Mouse (Mus musculus): ENCODE data around the gene Naa16.
A peak's percentile ranks its signal among the peaks of the same experiment; 100 is the strongest.

Naa16 gene

GRCm38 (mm10) chr14:79327033-79327432 lies 63.5 kb downstream of the Naa16 start:
- DNase-seq: peak; percentile 32 to 62

GRCm38 (mm10) chr14:79324112-79324840 lies 66.3 kb downstream of the Naa16 start:
- no peak for DNase-seq

- no peak for DNase-seq
Measured at GRCm38 (mm10) chr14:79321881-79322280, 68.7 kb downstream of the Naa16 start.

- DNase-seq: no peak
Measured at GRCm38 (mm10) chr14:79321152-79321551, 69.4 kb downstream of the Naa16 start.

- no peak for DNase-seq
Measured at GRCm38 (mm10) chr14:79317602-79318001, 73.0 kb downstream of the Naa16 start.

- no peak for DNase-seq
Measured at GRCm38 (mm10) chr14:79315877-79316276, 74.7 kb downstream of the Naa16 start.

- no peak for DNase-seq
Measured at GRCm38 (mm10) chr14:79314245-79315010, 76.2 kb downstream of the Naa16 start.

GRCm38 (mm10) chr14:79313439-79314175 lies 77.0 kb downstream of the Naa16 start:
- no peak for DNase-seq

GRCm38 (mm10) chr14:79312719-79313118 lies 77.9 kb downstream of the Naa16 start:
- DNase-seq: no peak

- no peak for DNase-seq
Measured at GRCm38 (mm10) chr14:79311918-79312454, 78.6 kb downstream of the Naa16 start.

GRCm38 (mm10) chr14:79309115-79309514 lies 81.5 kb downstream of the Naa16 start:
- no peak for DNase-seq

- DNase-seq: no peak
Measured at GRCm38 (mm10) chr14:79308364-79308763, 82.2 kb downstream of the Naa16 start.

GRCm38 (mm10) chr14:79307908-79308307 lies 82.7 kb downstream of the Naa16 start:
- no peak for DNase-seq

- DNase-seq: no peak
Measured at GRCm38 (mm10) chr14:79307138-79307537, 83.4 kb downstream of the Naa16 start.

GRCm38 (mm10) chr14:79304873-79305464 lies 85.6 kb downstream of the Naa16 start:
- DNase-seq: no peak

- DNase-seq: no peak
Measured at GRCm38 (mm10) chr14:79303150-79303549, 87.4 kb downstream of the Naa16 start.

GRCm38 (mm10) chr14:79301466-79301875 lies 89.1 kb downstream of the Naa16 start, which contains the start of gene Rgcc:
TSS of gene Rgcc (minus strand) at chr14:79301645.
- DNase-seq: peak; percentile 95 to 96

- peak; percentile 33 to 52 for DNase-seq
Measured at GRCm38 (mm10) chr14:79300641-79301350, 89.8 kb downstream of the Naa16 start.

- DNase-seq: no peak
Measured at GRCm38 (mm10) chr14:79299796-79300195, 90.8 kb downstream of the Naa16 start.

- no peak for DNase-seq
Measured at GRCm38 (mm10) chr14:79299230-79299629, 91.3 kb downstream of the Naa16 start.

GRCm38 (mm10) chr14:79298314-79298992 lies 92.1 kb downstream of the Naa16 start:
- DNase-seq: no peak

All from cerebellum, adult 18-20 months (tissue).